Mouse (Mus musculus) neural tube, embryonic 13.5 days (tissue): ENCODE measurements at regions not wholly inside any gene's neighbourhood (a gene's known extent, or its start where the extent isn't known, plus 50 kb on each side); places are given as distances from the start of the nearest gene placed in this dataset.
A peak's percentile ranks its signal among the peaks of the same experiment; 100 is the strongest.

Experiments used
- ATAC-seq: fragments of 200-750 bp; cut with Nextera tagmentation; 2 replicates; pipeline ENCODE4 v1.8.0; 2017; ENCODE audit warnings: low read depth, mild to moderate bottlenecking, moderate TSS enrichment, moderate library complexity
- H3K27ac ChIP-seq: fragments of 300-500 bp; sonication (generic); replicated peaks from 2 replicates; pipeline ENCODE4 v1.5.1; 2015; ENCODE audit warnings: moderate library complexity, mild to moderate bottlenecking, inconsistent platforms
- H3K27me3 ChIP-seq: fragments of 300-500 bp; sonication (generic); 2 replicates; pipeline ENCODE4 v1.6.1; 2015; ENCODE audit warnings: mild to moderate bottlenecking, inconsistent platforms
- H3K36me3 ChIP-seq: fragments of 300-500 bp; sonication (generic); 2 replicates; pipeline ENCODE4 v1.6.1; 2015; ENCODE audit warnings: mild to moderate bottlenecking, inconsistent platforms
- H3K4me1 ChIP-seq: fragments of 300-500 bp; sonication (generic); replicated peaks from 2 replicates; pipeline ENCODE4 v1.6.1; 2015; ENCODE audit warnings: inconsistent platforms
- H3K4me2 ChIP-seq: fragments of 300-500 bp; sonication (generic); 2 replicates; pipeline ENCODE4 v1.6.1; 2015; ENCODE audit warnings: inconsistent platforms, mild to moderate bottlenecking, moderate library complexity
- H3K4me3 ChIP-seq: fragments of 300-500 bp; sonication (generic); 2 replicates; pipeline ENCODE4 v1.5.1; 2015; ENCODE audit warnings: mild to moderate bottlenecking, inconsistent platforms
- H3K9ac ChIP-seq: fragments of 300-500 bp; sonication (generic); 2 replicates; pipeline ENCODE4 v1.6.1; 2015; ENCODE audit warnings: moderate library complexity, mild to moderate bottlenecking, inconsistent platforms
- H3K9me3 ChIP-seq: fragments of 300-500 bp; sonication (generic); 2 replicates; pipeline ENCODE4 v1.6.1; 2016; ENCODE audit warnings: inconsistent platforms
- WGBS: fragments of 180-500 bp; shearing (Covaris S2); methylation state at CpG from one replicate; pipeline ENCODE4 v1.1.7; 2015; 5-methylcytosine and 5-hydroxymethylcytosine counted together

- H3K4me2 ChIP-seq, result 0 out of 2 replicates have a peak overlapping the region, but pooled peaks have one; percentile 13
- 39% methylated on average over 5 of the region's 5 CpGs for WGBS
- H3K9ac ChIP-seq, result no peak overlapping the region
- peaks cover 10% of the 10 kb centered on the region; the same call in 1 of the 2 replicates for H3K4me1 ChIP-seq
- ATAC-seq, result peak; percentile 96
- no peaks in the 10 kb centered on the region for H3K9me3 ChIP-seq
- H3K27ac ChIP-seq, result no peak overlapping the region
- H3K27me3 ChIP-seq, result no peaks in the 10 kb centered on the region
- no peak overlapping the region for H3K4me3 ChIP-seq
- H3K36me3 ChIP-seq, result no peaks in the 10 kb centered on the region
Observed at GRCm38 (mm10) chr14:74113116-74113515, 452.1 kb downstream of the Gm21750 start.

GRCm38 (mm10) chr14:74113556-74113955, 452.5 kb downstream of the Gm21750 start:
- WGBS, result 76% methylated on average over 3 of the region's 3 CpGs
- Histone ChIP-seq H3K9ac (no peak overlapping the region), H3K36me3 (no peaks in the 10 kb centered on the region), H3K4me3 (no peak overlapping the region), H3K27me3 (no peaks in the 10 kb centered on the region), H3K9me3 (no peaks in the 10 kb centered on the region), H3K4me1 (peaks cover 10% of the 10 kb centered on the region; the same call in 1 of the 2 replicates), H3K27ac (no peak overlapping the region), H3K4me2 (no peak overlapping the region)
- ATAC-seq, result no peak

GRCm38 (mm10) chr14:74117686-74118085, 456.7 kb downstream of the Gm21750 start:
- Histone ChIP-seq H3K36me3 (no peaks in the 10 kb centered on the region), H3K9ac (no peak overlapping the region), H3K4me2 (no peak overlapping the region), H3K4me1 (peaks cover 5% of the 10 kb centered on the region; the same call in 1 of the 2 replicates), H3K27ac (no peak overlapping the region), H3K27me3 (no peaks in the 10 kb centered on the region), H3K4me3 (no peak overlapping the region), H3K9me3 (no peaks in the 10 kb centered on the region)
- no peak for ATAC-seq
- WGBS, result 78% methylated on average over 2 of the region's 2 CpGs

- no peaks in the 10 kb centered on the region for H3K36me3 ChIP-seq
- H3K9ac ChIP-seq, result no peak overlapping the region
- ATAC-seq, result no peak
- H3K4me2 ChIP-seq, result no peak overlapping the region
- H3K27me3 ChIP-seq, result no peaks in the 10 kb centered on the region
- H3K4me3 ChIP-seq, result no peak overlapping the region
- no peak overlapping the region for H3K27ac ChIP-seq
- WGBS, result 75% methylated on average over 4 of the region's 4 CpGs
- H3K9me3 ChIP-seq, result no peaks in the 10 kb centered on the region
- H3K4me1 ChIP-seq, result no peaks in the 10 kb centered on the region
Observed at GRCm38 (mm10) chr14:74145202-74145700, 484.2 kb downstream of the Gm21750 start.

- Histone ChIP-seq H3K9ac (no peak overlapping the region), H3K4me1 (no peaks in the 10 kb centered on the region), H3K4me2 (no peak overlapping the region), H3K27ac (no peak overlapping the region), H3K4me3 (no peak overlapping the region), H3K9me3 (no peaks in the 10 kb centered on the region), H3K27me3 (no peaks in the 10 kb centered on the region), H3K36me3 (no peaks in the 10 kb centered on the region)
- ATAC-seq, result no peak
- WGBS, result 95% methylated on average over 2 of the region's 2 CpGs
Observed at GRCm38 (mm10) chr14:74166221-74166620, 474.4 kb upstream of the Htr2a start.

- H3K9me3 ChIP-seq, result no peaks in the 10 kb centered on the region
- no peaks in the 10 kb centered on the region for H3K27me3 ChIP-seq
- no peak overlapping the region for H3K9ac ChIP-seq
- no peak overlapping the region for H3K4me2 ChIP-seq
- no peaks in the 10 kb centered on the region for H3K4me1 ChIP-seq
- H3K36me3 ChIP-seq, result no peaks in the 10 kb centered on the region
- 81% methylated on average over 2 of the region's 2 CpGs for WGBS
- H3K27ac ChIP-seq, result no peak overlapping the region
- no peak for ATAC-seq
- no peak overlapping the region for H3K4me3 ChIP-seq
Observed at GRCm38 (mm10) chr14:74169131-74169875, 471.3 kb upstream of the Htr2a start.

GRCm38 (mm10) chr14:74180066-74180465, 460.6 kb upstream of the Htr2a start:
- WGBS, result 85% methylated on average over 2 of the region's 2 CpGs
- H3K4me1 ChIP-seq, result no peaks in the 10 kb centered on the region
- no peaks in the 10 kb centered on the region for H3K9me3 ChIP-seq
- H3K4me3 ChIP-seq, result no peak overlapping the region
- no peak overlapping the region for H3K9ac ChIP-seq
- H3K27ac ChIP-seq, result no peak overlapping the region
- ATAC-seq, result no peak
- H3K36me3 ChIP-seq, result no peaks in the 10 kb centered on the region
- H3K27me3 ChIP-seq, result no peaks in the 10 kb centered on the region
- H3K4me2 ChIP-seq, result no peak overlapping the region

GRCm38 (mm10) chr14:74182996-74183395, 457.6 kb upstream of the Htr2a start:
- WGBS, result 90% methylated on average over 4 of the region's 4 CpGs
- H3K4me1 ChIP-seq, result no peaks in the 10 kb centered on the region
- no peaks in the 10 kb centered on the region for H3K36me3 ChIP-seq
- no peak overlapping the region for H3K4me2 ChIP-seq
- no peaks in the 10 kb centered on the region for H3K27me3 ChIP-seq
- H3K4me3 ChIP-seq, result no peak overlapping the region
- H3K27ac ChIP-seq, result no peak overlapping the region
- H3K9ac ChIP-seq, result no peak overlapping the region
- ATAC-seq, result no peak
- H3K9me3 ChIP-seq, result no peaks in the 10 kb centered on the region

- 87% methylated on average over 2 of the region's 2 CpGs for WGBS
- Histone ChIP-seq H3K9me3 (no peaks in the 10 kb centered on the region), H3K4me2 (no peak overlapping the region), H3K36me3 (no peaks in the 10 kb centered on the region), H3K9ac (no peak overlapping the region), H3K4me1 (no peaks in the 10 kb centered on the region), H3K27ac (no peak overlapping the region), H3K27me3 (no peaks in the 10 kb centered on the region), H3K4me3 (no peak overlapping the region)
- no peak for ATAC-seq
Observed at GRCm38 (mm10) chr14:74201710-74202109, 438.9 kb upstream of the Htr2a start.

- no peak overlapping the region for H3K27ac ChIP-seq
- H3K4me2 ChIP-seq, result no peak overlapping the region
- H3K4me1 ChIP-seq, result no peaks in the 10 kb centered on the region
- ATAC-seq, result no peak
- H3K36me3 ChIP-seq, result no peaks in the 10 kb centered on the region
- H3K9me3 ChIP-seq, result no peaks in the 10 kb centered on the region
- 91% methylated on average over 1 of the region's 1 CpGs for WGBS
- H3K9ac ChIP-seq, result no peak overlapping the region
- H3K27me3 ChIP-seq, result no peaks in the 10 kb centered on the region
- H3K4me3 ChIP-seq, result no peak overlapping the region
Observed at GRCm38 (mm10) chr14:74205011-74205410, 435.6 kb upstream of the Htr2a start.

GRCm38 (mm10) chr14:74217914-74218446, 422.7 kb upstream of the Htr2a start:
- Histone ChIP-seq H3K4me3 (no peak overlapping the region), H3K9me3 (no peaks in the 10 kb centered on the region), H3K4me2 (no peak overlapping the region), H3K9ac (no peak overlapping the region), H3K36me3 (no peaks in the 10 kb centered on the region), H3K27me3 (no peaks in the 10 kb centered on the region), H3K4me1 (no peaks in the 10 kb centered on the region), H3K27ac (no peak overlapping the region)
- WGBS, result 76% methylated on average over 2 of the region's 2 CpGs
- no peak for ATAC-seq

- Histone ChIP-seq H3K4me2 (no peak overlapping the region), H3K27me3 (no peaks in the 10 kb centered on the region), H3K9me3 (no peaks in the 10 kb centered on the region), H3K27ac (no peak overlapping the region), H3K4me1 (no peaks in the 10 kb centered on the region), H3K36me3 (no peaks in the 10 kb centered on the region), H3K9ac (no peak overlapping the region), H3K4me3 (no peak overlapping the region)
- no peak for ATAC-seq
- WGBS, result 88% methylated on average over 3 of the region's 3 CpGs
Observed at GRCm38 (mm10) chr14:74219761-74220160, 420.9 kb upstream of the Htr2a start.
